Mouse (Mus musculus): ENCODE data around the gene Gpr137.

Gpr137 gene

DNA sequence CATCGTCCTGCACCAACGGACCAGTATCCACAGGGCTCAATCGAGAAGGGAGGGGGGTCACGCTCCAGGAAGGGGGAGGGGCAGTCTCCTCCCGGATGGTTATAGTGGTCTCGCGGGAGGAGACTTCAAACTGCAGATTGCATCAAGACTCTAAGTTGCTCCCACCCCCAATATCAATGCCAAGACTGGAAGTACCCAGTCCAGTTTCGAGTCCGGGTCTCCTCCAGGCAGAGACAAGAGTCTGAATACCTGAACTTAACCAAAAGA is 17.0 kb downstream of the Gpr137 start, which contains the start of gene Catsperz:
Gene Catsperz, minus strand, starts transcription at position 74 of the 267 bp plus-strand sequence.
- ChIA-PET CTCF (interaction anchor here (0.5 to 4.7 kb wide), 14 partner anchors 9 to 1767 kb away, joined by 3 to 86 read pairs (median 8); partner anchors contain the start of genes Bad (in 2 of the 4), Gpr137 (in 2 of the 4) and Kcnk4 (in 1 of the 4)), POLR2A (interaction anchor here in 3 of 4 experiments (1.2 to 7.1 kb wide), 7 partner anchors 9 to 114 kb away, joined by 3 to 43 read pairs (median 6); partner anchors contain the start of genes Bad (in 1 of the 3), Fkbp2 (in 1 of the 3), Gpr137 (in 1 of the 3) and Kcnk4 (in 1 of the 3))

DNA sequence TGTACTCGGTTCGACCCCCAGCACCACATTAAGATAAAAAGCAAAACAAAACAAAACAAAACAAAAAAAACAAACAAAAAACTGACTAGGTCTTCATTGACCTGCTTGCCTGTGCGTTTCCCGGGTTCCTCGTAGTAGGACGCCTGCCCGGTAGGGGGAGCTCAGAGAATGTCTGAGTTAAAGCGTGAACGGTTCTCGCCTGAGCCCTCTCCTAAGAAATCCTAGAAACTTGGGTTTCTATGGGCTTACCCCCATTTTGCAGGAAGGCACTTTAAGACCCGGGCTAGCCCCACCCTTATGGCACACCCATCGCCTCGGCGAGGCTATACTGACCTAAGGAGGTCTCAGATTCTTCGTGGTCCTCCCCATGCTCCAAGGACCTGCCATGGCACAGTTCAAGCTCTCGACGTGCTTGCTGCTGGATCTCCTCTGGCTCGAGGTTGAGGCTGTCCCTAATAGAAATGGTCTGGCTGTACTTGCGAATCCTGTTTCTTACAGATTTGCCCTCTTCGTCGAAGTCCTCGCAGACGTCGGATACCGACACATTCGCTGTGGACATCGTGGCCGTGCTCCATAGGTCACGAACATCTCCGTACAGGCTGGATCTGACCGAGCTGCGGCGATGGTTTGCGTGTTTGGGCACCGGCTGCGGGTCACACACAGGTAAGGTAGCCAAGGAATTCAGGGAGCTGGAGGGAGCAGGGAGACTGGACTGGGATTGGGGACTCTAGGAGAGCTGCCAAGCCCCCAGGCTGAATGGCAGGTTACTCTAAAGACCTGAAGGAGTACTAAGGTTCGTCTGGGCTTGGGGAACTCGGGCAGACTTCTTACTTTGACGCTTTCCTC is 17.6 kb downstream of the Gpr137 start:
- ChIA-PET POLR2A (interaction anchor here in 3 of 4 experiments (0.8 to 7.1 kb wide), 18 partner anchors 9 to 115 kb away, joined by 3 to 58 read pairs (median 4); partner anchors contain the start of genes Bad (in 2 of the 3), Fkbp2 (in 2 of the 3), Gpr137 (in 2 of the 3) and Kcnk4 (in 2 of the 3)), CTCF (interaction anchor here (0.5 to 4.7 kb wide), 23 partner anchors 9 to 1767 kb away, joined by 3 to 86 read pairs (median 6); partner anchors contain the start of genes Kcnk4 (in 3 of the 4), Bad (in 2 of the 4) and Gpr137 (in 2 of the 4))

GRCm38 (mm10) chr19:6922901-6923735 is 19.2 kb downstream of the Gpr137 start:
- CTCF ChIA-PET, result interaction anchor here (0.5 to 4.7 kb wide), 14 partner anchors 11 to 471 kb away, joined by 3 to 86 read pairs (median 8); partner anchors contain the start of genes Fkbp2 (in 2 of the 4), Bad (in 1 of the 4), Gpr137 (in 1 of the 4) and Kcnk4 (in 1 of the 4)

GRCm38 (mm10) chr19:6921647-6922567 is 20.4 kb downstream of the Gpr137 start, which contains the start of gene Esrra:
Gene Esrra (minus strand): TSS chr19:6921813.
- CTCF ChIA-PET, result interaction anchor here (0.6 to 4.7 kb wide), 24 partner anchors 12 to 524 kb away, joined by 3 to 86 read pairs (median 4); partner anchors contain the start of genes Kcnk4 (in 3 of the 4) and Fkbp2 (in 2 of the 4)
- POLR2A ChIA-PET, result interaction anchor here (0.5 to 7.1 kb wide), 52 partner anchors 9 to 1801 kb away, joined by 3 to 58 read pairs (median 5); partner anchors contain the start of genes Bad (in 3 of the 4), Gpr137 (in 3 of the 4), Trmt112 (in 3 of the 4) and Fkbp2 (in 2 of the 4)

More at GRCm38 (mm10) chr19:6922901-6923735, 19.2 kb downstream of the Gpr137 start:
- POLR2A ChIA-PET, result interaction anchor here in 3 of 4 experiments (0.6 to 7.1 kb wide), 38 partner anchors 8 to 1800 kb away, joined by 3 to 58 read pairs (median 5); partner anchors contain the start of genes Bad (in 3 of the 3), Fkbp2 (in 2 of the 3), Gpr137 (in 2 of the 3) and Prdx5 (in 2 of the 3)

- POLR2A ChIA-PET, result interaction anchor here (0.5 to 7.1 kb wide), 47 partner anchors 10 to 557 kb away, joined by 3 to 58 read pairs (median 5); partner anchors contain the start of genes Bad (in 3 of the 4), Gpr137 (in 3 of the 4), Trmt112 (in 3 of the 4) and Fkbp2 (in 2 of the 4)
- CTCF ChIA-PET, result interaction anchor here in 3 of 4 experiments (0.7 to 4.7 kb wide), 16 partner anchors 13 to 429 kb away, joined by 3 to 86 read pairs (median 6); partner anchors contain the start of genes Kcnk4 (in 2 of the 3) and Fkbp2 (in 1 of the 3)
Observed at GRCm38 (mm10) chr19:6920741-6921636, 21.3 kb downstream of the Gpr137 start.

- ChIA-PET CTCF (interaction anchor here in 3 of 4 experiments (0.6 to 1.5 kb wide), 4 partner anchors 20 to 54 kb away, joined by 3 to 5 read pairs (median 4); no protein-coding TSS in a partner anchor), POLR2A (interaction anchor here in 3 of 4 experiments (0.7 to 7.1 kb wide), 15 partner anchors 9 to 192 kb away, joined by 3 to 58 read pairs (median 5); partner anchors contain the start of genes Trmt112 (in 3 of the 3), Bad (in 2 of the 3), Gpr137 (in 2 of the 3) and Prdx5 (in 2 of the 3))
Observed at GRCm38 (mm10) chr19:6919876-6920740, 22.2 kb downstream of the Gpr137 start.

- POLR2A ChIA-PET, result interaction anchor here in 3 of 4 experiments (0.8 to 7.1 kb wide), 9 partner anchors 9 to 549 kb away, joined by 3 to 58 read pairs (median 5); partner anchors contain the start of genes Trmt112 (in 3 of the 3), Prdx5 (in 2 of the 3) and Fkbp2 (in 1 of the 3)
- CTCF ChIA-PET, result interaction anchor here in 2 of 4 experiments (0.5 to 0.6 kb wide), 2 partner anchors 18 to 19 kb away, joined by 3 to 4 read pairs; no protein-coding TSS in a partner anchor
Observed at GRCm38 (mm10) chr19:6919431-6919830, 22.8 kb downstream of the Gpr137 start.

- ChIA-PET CTCF (interaction anchor here in 1 of 4 experiments (1.2 kb wide), 1 partner anchor 18 kb away, joined by 3 read pairs; no protein-coding TSS in a partner anchor), POLR2A (interaction anchor here in 2 of 4 experiments (0.5 to 7.1 kb wide), 2 partner anchors 8 to 29 kb away, joined by 4 to 43 read pairs; partner anchors contain the start of genes Prdx5 (in 1 of the 2) and Trmt112 (in 1 of the 2))
Observed at GRCm38 (mm10) chr19:6918321-6918720, 24.0 kb downstream of the Gpr137 start.

- ChIA-PET CTCF (no interaction called here), POLR2A (interaction anchor here in 1 of 4 experiments (0.6 kb wide), 1 partner anchor 18 kb away, joined by 3 read pairs; the partner anchor contains the start of gene Kcnk4)
Observed at GRCm38 (mm10) chr19:6916496-6916895, 25.8 kb downstream of the Gpr137 start.

DNA sequence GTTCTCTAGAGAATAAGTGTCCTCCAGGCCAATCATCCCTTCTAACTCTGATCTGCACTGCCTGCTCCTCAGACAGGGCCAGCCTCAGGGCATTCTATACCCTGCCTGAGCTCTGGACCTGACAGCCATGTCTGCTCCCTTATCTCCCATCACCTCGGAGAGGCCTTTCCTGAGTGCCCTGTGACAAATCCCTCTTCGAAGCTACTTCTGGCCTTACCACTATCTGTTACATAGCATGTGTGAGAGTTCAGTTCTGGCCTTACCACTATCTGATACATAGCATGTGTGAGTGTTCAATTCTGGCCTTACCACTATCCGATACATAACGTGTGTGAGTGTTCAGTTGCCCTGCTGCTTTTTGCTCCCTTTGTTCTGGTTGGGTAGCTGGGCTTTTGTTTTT is 27.0 kb downstream of the Gpr137 start:
- POLR2A ChIA-PET, result interaction anchor here in 2 of 4 experiments (0.6 to 1.5 kb wide), 3 partner anchors 55 to 631 kb away, joined by 3 to 4 read pairs (median 3); no protein-coding TSS in a partner anchor

GRCm38 (mm10) chr19:6914540-6914939 is 27.7 kb downstream of the Gpr137 start:
- CTCF ChIA-PET, result interaction anchor here in 3 of 4 experiments (0.6 to 1.8 kb wide), 4 partner anchors 10 to 498 kb away, joined by 3 read pairs; partner anchors contain the start of gene Catsperz (in 1 of the 3)
- POLR2A ChIA-PET, result interaction anchor here in 2 of 4 experiments (0.6 to 1.8 kb wide), 5 partner anchors 27 to 630 kb away, joined by 3 to 5 read pairs (median 3); partner anchors contain the start of genes Bad (in 1 of the 2) and Gpr137 (in 1 of the 2)

More for the DNA sequence above, 27.0 kb downstream of the Gpr137 start:
- CTCF ChIA-PET, result interaction anchor here in 2 of 4 experiments (0.7 to 1.8 kb wide), 2 partner anchors 9 to 48 kb away, joined by 3 read pairs; partner anchors contain the start of gene Catsperz (in 1 of the 2)

- ChIA-PET POLR2A (interaction anchor here in 2 of 4 experiments (0.6 to 6.8 kb wide), 4 partner anchors 8 to 59 kb away, joined by 3 to 58 read pairs (median 4); partner anchors contain the start of genes Bad (in 1 of the 2), Esrra (in 1 of the 2) and Gpr137 (in 1 of the 2)), CTCF (interaction anchor here in 3 of 4 experiments (0.5 to 1.8 kb wide), 6 partner anchors 10 to 497 kb away, joined by 3 to 4 read pairs (median 3); partner anchors contain the start of gene Catsperz (in 2 of the 3))
Observed at GRCm38 (mm10) chr19:6913991-6914390, 28.3 kb downstream of the Gpr137 start.

- CTCF ChIA-PET, result interaction anchor here in 2 of 4 experiments (1.0 to 1.2 kb wide), 3 partner anchors 11 to 145 kb away, joined by 3 to 4 read pairs (median 3); partner anchors contain the start of gene Catsperz (in 1 of the 2)
- POLR2A ChIA-PET, result interaction anchor here in 3 of 4 experiments (0.5 to 6.8 kb wide), 4 partner anchors 9 to 56 kb away, joined by 3 to 58 read pairs (median 4); partner anchors contain the start of genes Bad (in 1 of the 3), Esrra (in 1 of the 3) and Gpr137 (in 1 of the 3)
Observed at GRCm38 (mm10) chr19:6913036-6913435, 29.2 kb downstream of the Gpr137 start.
